In the genomic region with DNA sequence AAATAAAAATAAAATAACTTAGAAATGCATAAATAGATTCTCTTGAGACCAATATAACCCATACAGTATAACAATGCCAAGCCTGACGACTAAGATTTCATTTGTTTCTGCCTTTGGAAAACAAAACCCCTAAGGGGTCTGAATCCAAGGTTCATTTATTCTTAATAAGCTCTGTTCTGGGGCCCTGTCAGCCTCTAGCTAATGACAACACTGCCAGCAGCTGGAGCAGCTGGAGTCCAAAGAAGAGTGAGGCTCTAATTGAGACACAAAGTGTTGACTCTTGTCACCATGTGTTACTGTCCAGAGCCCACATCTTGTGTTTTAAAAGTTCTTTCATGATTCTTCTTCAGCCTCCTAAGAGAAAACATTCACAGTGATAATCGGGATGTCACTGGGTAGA, we compare ENCODE assay signal across 17 mouse cellular contexts.
"Had no signal": no experiment of that assay in that cellular context is flagged by ENCODE, and none has a peak within 500 bp of the region (broad histone marks: within the 10 kb centered on the region; RNA-seq: fewer than 3 reads in every experiment).

No protein-coding gene starts in this region.

- H3K27me3 ChIP-seq: intestine, embryonic 15.5 days; kidney, embryonic 15.5 days; liver, embryonic 13.5 days; stomach, embryonic 15.5 days had no signal

- H3K9me3 ChIP-seq: intestine, embryonic 15.5 days; kidney, embryonic 15.5 days; liver, embryonic 13.5 days; stomach, embryonic 15.5 days had no signal

- H3K9ac ChIP-seq: intestine, embryonic 15.5 days; kidney, embryonic 15.5 days; liver, embryonic 13.5 days; stomach, embryonic 15.5 days had no signal

- ATAC-seq: intestine, embryonic 15.5 days had no signal

- H3K4me1 ChIP-seq: intestine, embryonic 15.5 days; kidney, embryonic 15.5 days; liver, embryonic 13.5 days; stomach, embryonic 15.5 days had no signal

- H3K36me3 ChIP-seq: intestine, embryonic 15.5 days; kidney, embryonic 15.5 days; liver, embryonic 13.5 days; stomach, embryonic 15.5 days had no signal

- H3K4me3 ChIP-seq: intestine, embryonic 15.5 days; kidney, embryonic 15.5 days; left cerebral cortex, adult 2 months; liver, embryonic 13.5 days; stomach, embryonic 15.5 days had no signal

- H3K4me2 ChIP-seq: intestine, embryonic 15.5 days; kidney, embryonic 15.5 days; liver, embryonic 13.5 days; stomach, embryonic 15.5 days had no signal

- DNase-seq: kidney, adult 11 months; kidney, adult 8-10 months; kidney, postnatal 10 days; kidney, postnatal 36 days; layer of hippocampus, postnatal 36 days; liver, embryonic 13.5 days; lung, adult 2 months; lung, postnatal 14 days; lung, postnatal 4 days; right cerebral cortex, adult 18-20 months; right cerebral cortex, postnatal 14 days; right cerebral cortex, postnatal 4 days; thymus, postnatal 25 days had no signal

- H3K27ac ChIP-seq: intestine, embryonic 15.5 days; kidney, embryonic 15.5 days; left cerebral cortex, adult 2 months; liver, embryonic 13.5 days; stomach, embryonic 15.5 days had no signal
